Mouse (Mus musculus): ENCODE measurements around the gene Myt1l.

DNA sequence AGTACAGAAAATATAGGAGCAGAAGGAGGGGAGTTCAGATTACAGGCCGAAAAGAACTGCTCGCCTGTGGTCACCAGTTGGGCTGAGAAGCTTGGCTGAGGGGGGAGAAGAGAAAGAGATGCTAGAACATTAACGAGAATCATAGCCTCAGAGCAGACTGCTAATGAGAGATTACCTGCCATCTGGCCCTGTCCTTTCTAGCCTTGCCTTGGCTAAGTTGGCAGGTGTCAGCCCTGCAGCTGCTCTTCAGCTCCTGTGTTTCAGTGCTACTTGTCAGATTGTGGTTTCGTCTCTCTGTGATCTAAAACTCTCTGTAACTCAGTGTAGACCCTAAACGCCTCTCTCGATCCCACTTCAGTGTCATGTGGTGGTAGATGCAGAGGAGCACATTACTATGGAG, 388.6 kb downstream of the Myt1l start:
- TF ChIP-seq CTCF (IDR thresholded peaks at IDR 0.05; ENCODE audit: control insufficient read depth, insufficient read depth, low read length) (no peak), POLR2A (IDR thresholded peaks at IDR 0.05; ENCODE audit: borderline replicate concordance, control insufficient read depth, low read depth, low read length) (no peak)
